Mouse (Mus musculus): ENCODE measurements around the gene Ctrb1.

The Ctrb1 gene

DNA sequence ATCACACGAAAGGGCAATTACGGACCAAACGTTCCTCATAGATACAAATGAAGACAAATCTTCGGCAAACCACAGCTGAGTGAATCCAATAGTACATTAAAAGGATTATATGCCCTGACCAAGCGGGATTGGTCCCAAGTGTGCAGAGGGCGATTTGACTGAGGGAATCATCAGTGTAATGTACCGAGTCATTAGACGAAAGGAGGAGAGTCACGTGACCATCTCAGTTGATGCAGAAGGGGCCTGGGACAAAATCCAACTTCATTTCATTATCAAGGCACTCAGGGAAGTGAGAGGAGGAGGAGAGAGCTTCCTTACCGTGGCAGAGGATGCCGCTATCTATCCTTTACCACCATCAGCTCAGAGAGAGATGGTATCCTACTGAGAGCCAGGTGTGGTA, 9.7 kb downstream of the Ctrb1 start:
- no peak for DNase-seq (ENCODE audit: low read depth, low spot score)

DNA sequence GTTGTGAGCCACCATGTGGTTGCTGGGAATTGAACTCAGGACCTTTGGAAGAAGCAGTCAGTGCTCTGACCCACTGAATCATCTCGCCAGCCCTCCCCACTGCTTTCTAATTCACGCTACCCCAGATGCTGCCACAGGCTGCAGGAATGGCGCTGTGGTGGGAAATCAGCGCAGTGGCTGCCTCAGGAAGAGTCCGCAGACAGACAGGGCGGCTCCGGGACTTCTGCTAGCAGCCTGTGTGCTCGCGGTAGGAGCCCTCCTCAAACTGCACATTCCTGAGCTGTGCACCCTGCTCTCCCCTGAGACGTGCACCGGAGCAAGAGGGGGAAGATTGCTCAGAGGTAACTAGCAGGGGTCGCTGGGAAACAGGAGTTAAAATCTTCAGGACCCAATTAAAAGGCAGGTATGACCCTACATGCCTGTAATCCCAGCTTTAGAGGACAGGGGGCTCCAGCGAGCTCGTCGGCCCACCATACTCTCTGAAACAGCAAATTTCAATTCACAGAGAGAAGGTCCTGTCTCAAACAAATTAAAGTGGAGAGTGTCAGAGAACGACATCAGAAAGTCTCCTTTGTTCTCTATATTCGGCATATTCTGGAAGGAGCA, 10.3 kb downstream of the Ctrb1 start:
- no peak for DNase-seq (ENCODE audit: low read depth, low spot score)

DNA sequence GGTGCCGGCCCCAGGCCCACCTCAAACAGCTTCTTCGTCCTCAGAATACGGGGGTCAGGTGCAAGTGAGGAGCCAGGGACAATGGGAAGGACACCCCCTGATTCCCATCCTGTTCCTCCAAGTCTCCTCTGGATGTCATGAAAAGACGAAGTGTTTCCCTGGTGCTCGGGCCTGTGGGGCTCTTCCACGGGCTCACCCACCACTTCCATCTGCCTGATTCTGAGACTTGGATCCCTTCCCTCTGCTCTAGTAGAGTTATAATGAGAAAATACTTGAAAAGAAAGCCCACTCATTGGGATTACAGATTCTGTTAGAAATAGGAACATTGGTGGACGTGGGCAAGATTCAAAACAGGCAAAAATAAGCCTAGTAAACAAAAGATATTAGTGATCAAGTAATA, 12.0 kb downstream of the Ctrb1 start:
- no peak for DNase-seq (ENCODE audit: low read depth, low spot score)

DNA sequence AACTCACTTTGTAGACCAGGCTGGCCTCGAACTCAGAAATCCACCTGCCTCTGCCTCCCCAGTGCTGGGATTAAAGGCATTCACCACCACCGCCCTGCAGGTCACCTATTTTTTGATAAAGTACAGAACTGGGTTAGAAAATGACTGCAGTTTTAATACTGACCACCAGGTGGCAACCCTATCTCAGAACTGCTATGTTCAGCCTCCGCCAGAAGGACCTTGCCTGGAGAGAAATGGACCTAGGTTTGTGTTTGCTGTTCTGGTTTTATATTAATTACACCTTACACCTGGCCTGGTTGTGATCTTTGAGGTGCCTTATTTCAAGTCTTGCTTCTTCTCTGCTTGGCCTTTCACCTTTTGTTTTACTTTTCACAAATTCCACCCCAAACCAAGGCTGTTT, 12.7 kb downstream of the Ctrb1 start:
- DNase-seq (ENCODE audit: low read depth, low spot score): peak; percentile 65

DNA sequence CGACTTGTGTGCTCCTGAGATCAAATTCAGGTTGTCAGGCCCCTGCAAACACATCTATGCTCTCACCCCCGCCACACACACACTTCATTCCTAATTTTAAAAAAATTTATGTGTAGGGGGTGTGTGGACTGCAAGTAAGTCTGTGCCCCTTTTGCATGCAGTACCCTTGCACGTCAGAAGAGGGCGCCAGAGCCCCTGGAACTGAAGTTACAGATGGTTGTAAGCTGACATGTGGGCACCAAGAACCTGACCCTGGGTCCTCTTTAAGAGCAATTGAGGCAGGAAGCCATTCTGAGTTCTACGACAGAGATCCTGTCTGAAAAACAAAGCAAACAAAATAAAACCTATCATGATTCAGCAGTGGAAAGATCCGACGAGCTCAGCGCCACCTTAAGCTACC, 14.6 kb downstream of the Ctrb1 start:
- DNase-seq (ENCODE audit: low read depth, low spot score): peak; percentile 37

DNA sequence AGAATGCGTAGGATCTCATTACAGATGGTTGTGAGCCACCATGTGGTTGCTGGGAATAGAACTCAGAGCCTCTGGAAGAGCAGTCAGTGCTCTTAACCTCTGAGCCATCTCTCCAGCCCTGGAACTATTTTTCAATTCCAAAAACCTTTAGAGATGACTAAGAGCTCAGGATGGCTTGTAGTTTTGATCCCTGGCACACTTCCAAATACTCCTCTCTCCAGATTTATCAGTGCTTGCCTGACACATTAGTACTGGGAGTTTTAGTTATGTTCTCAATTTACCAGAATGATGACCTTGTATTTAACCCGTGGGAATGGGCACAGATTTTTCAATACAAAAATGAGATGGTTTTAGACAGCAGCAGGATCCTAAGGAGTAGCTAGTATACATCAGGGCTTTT, 24.1 kb downstream of the Ctrb1 start:
- no peak for DNase-seq (ENCODE audit: low read depth, low spot score)

DNA sequence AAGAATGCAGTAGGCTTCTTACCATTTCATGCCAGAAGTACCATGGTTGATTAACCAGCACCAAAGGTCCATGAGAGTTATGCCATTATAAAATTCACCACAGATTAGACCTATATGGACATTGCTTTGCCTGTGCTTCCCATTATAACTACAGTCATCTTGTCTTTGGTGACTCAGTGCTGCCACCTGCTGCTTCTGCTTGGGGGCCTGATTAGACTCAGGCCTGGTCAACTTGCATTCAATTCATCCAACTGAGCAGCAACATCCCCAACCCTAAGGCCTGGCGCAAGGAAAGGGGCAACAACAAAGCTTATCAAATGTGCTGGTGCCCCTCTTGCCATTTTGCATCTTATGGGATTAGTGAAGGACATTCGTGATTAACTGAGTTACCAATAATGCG, 28.3 kb downstream of the Ctrb1 start:
- DNase-seq (ENCODE audit: low read depth, low spot score): peak; percentile 62

DNA sequence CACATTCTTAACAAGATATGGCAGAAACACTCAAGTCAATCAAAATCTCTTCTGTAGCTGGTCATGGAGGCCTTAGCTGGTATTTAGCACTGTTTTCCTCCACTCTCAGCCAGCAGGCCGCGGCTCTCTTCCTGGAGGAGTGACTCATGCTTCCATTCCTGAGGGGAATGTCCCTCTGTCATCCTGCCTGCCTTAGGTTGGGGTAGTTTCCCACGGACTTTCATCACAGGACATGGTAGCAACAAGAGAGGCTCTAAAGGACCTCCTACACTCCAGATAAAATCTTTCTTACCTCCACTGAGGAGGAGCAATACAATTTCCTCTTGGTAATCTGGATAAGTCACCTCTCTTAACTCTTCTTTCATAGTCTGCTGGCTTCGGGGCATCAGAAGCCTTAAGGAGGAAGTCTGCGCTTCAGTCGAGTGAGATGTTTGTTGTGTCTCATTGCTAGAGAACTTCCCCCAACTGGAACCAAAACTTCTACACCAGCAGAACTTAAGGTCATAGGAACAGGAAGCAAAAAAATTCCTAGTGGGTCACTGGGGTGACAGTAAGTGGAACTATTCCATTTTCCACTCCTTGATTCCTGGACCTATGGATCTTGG, 31.9 kb downstream of the Ctrb1 start:
- DNase-seq (ENCODE audit: low read depth, low spot score): no peak

DNA sequence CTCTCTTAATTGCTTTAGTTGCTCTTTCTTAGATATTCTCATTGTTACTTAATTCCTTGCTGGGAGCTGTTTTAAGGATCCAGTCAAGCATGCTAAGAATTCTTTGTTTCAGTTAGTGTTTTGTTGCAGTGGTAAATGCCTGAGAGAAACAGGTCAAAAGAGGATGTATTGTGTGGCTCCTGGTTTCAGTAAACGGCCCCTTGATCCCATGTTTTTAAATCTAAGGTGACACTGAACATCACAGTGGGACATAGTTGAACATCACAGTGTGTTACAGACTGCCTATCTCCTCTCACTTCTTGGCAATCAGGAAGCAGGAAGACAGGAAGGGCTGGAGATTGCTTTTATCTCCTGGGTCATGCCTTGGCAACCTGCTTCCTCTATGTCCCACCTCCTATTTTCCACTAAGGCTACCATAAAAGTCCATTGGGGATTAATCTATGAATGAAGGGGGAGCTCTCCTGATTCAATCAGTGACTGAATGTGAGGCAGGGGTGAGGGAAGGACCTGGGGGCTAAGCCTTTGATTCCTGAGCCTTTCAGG, 33.4 kb downstream of the Ctrb1 start:
- DNase-seq (ENCODE audit: low read depth, low spot score): no peak

DNA sequence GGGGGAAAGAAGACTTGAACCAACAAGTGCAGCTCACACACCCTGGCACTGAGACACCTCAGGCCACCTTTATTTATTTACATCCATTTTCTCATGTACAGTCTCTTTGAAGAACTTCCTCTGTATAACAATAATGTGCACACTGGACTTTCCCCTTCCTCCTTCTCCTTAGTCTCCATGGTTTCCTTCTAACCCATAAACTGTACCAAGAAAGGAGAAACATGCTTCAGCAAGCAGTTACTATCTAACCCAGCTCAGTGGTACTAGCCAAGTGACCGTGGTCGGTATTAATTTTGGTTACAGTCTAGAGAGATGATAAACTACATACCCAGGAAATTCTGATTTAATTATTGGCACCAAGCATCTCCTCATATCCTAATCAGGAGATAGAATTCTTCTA, 37.3 kb downstream of the Ctrb1 start:
- no peak for DNase-seq (ENCODE audit: low read depth, low spot score)

DNA sequence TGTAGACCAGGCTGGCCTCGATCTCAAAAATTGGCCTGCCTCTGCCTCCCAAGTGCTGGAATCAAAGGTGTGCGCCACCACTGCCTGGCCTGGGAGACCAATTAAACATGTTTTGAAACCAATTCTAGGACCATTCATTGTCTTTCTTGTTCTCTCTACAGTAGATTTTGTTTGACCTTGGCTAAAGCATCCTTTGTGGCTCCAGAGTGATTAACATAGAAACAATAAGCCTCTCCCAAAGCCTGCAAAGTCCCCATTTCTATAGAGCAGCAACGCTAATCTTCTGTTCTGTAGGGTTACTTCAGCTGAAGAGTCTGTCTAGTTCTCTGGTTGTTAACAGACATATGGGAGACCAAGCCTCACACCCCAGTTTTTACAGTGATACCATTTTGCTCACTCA, 40.2 kb downstream of the Ctrb1 start:
- no peak for DNase-seq (ENCODE audit: low read depth, low spot score)

DNA sequence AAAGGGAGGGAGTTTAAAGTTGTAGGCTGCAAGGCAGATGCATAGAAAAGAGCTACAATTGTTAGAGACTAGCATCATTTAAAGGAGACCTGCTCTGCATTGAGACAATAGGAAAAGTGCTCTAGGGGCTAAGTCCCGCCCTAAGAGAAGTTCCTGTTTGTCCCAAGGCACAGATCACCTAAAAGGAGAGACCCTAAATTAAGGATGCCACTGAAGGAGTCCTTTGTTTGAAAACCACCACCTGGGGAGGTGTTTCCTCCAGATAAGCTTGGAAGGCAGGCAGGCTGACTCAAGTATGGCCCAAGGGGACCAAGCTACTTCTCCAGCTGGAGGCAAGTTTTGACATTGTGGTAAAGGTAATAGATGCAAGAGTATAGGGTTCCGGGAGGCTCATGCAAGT, 42.0 kb downstream of the Ctrb1 start:
- no peak for DNase-seq (ENCODE audit: low read depth, low spot score)

DNA sequence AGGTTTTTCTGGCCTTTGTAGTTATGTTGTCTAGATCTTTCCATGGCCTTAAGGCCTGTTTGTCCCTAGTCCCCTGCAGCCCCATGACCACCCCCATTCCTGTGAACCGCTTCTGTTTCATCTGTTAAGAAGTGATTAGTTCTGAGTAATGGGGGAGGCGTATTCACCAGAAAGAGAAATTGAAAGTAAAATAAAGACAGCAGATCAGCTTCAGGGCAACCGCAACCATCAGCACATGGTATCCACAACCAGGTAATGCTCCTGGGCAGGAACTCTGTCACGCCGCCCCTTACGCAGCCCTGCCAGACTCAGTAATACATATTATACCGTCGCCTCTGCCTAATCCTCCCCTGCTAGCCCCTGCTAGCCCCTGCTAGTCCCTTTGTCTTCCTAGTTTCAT, 45.1 kb downstream of the Ctrb1 start:
- peak; percentile 85 for DNase-seq (ENCODE audit: low read depth, low spot score)

DNA sequence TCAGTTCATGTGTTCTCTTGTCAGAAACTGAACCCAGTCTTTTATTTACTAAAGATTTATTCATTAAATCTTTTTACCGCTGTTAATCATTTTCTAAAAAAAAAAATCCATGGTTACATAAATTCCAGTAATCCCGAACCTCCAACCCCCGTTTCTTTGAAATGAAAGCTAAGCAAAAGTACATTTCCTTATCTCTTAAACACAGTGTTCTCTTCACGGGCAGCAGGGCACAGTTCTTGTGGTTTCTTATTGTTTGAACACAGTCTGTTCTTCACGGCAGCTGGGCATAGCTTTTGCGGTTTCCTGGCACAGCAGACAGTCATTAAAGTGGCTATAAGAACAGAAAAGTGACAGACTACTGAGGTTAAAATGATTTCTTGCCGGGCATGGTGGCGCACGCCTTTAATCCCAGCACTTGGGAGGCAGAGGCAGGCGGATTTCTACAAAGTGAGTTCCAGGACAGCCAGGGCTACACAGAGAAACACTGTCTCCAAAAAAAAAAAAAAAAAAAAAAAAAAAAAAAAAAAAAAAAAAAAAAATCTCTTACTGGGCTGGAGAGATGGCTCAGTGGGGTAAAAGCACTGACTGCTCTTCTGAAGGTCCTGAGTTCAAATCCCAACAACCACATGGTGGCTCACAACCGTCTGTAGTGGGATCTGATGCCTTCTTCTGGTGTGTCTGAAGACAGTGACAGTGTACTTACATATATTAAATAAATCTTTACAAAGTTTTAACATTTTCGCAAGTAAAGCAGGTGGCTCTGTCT, 46.3 kb downstream of the Ctrb1 start:
- DNase-seq (ENCODE audit: low read depth, low spot score): peak; percentile 90

DNA sequence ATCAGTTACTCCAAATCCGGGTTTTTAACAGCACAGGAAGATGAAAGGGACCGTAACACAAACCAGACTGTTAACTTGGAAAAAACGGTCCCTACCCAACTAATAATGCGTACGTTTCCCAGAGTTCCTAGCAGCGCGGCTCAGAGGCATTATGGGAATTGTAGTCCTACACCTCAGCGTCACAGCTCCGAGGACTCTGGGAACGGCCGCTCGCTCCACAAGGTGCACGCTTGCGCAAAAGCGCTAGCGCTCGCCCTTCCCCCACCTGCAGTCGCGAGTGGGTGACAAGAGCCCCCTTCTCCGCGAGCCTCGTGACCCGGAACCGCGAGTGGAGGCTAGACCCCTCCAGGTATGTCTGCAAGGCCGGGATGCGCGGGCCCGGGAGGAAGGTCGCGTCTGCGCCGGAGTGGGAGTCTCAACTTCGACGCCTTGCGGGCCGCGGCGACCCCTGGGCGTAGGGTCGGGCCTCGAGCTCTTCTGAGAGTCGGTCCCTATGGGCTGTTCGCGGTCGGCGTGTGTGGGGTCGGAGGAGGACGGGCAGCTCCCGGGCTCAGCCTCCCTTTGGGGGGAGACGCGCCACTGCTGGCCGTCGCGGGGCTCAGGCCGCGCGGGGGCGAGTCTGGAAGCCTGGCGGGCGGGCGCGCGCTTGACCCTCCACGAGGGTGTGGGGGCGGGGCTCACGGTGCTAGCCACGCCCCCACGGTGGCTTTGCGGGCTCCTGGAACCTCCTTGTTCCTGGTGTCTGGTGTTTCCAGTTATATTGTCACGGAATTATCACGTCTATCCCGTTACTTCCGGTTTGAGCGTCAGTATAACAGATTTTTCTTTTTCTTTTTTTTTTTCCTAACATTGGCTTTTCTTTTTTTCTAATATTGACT, 47.3 kb downstream of the Ctrb1 start, which contains the start of gene Zfp1:
TSS of gene Zfp1 (plus strand) at position 138 of the 878 bp plus-strand sequence.
- DNase-seq (ENCODE audit: low read depth, low spot score): peak; percentile 97

DNA sequence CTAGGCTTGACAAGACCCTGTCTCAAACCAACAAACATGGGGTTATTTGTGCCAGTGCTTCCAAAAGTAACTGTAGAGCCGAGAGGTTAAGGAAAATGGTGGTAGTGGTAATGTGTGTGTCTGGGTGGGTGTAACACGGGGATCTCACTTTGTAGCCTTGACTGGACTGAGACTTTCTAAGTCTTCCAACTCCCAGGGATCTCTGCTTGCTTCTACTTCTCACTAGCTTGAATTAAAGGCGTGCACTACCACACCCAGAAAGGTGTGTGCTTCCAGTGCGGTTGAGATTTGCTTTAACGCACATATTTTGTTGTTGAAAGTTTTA, 47.9 kb downstream of the Ctrb1 start:
- DNase-seq (ENCODE audit: low read depth, low spot score): no peak

DNA sequence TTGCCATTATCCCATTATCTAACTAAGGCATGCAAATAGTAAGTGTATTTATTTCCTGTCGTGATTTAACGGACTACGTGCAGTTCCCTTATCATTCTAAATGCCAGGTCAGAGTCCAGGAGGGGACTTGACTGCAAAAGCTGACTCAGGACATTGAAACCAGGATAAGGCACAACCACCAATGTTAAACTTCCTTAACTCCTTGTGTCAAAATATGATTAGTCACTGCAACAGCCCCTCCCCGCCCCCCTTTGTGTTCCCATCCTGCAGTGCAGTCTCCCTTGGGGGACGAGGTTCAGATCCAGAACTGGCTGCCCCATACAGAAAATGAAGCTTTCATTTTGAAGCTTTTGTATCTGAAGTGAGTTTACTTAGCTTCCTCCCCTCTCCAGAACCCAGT, 48.3 kb downstream of the Ctrb1 start:
- no peak for DNase-seq (ENCODE audit: low read depth, low spot score)

DNA sequence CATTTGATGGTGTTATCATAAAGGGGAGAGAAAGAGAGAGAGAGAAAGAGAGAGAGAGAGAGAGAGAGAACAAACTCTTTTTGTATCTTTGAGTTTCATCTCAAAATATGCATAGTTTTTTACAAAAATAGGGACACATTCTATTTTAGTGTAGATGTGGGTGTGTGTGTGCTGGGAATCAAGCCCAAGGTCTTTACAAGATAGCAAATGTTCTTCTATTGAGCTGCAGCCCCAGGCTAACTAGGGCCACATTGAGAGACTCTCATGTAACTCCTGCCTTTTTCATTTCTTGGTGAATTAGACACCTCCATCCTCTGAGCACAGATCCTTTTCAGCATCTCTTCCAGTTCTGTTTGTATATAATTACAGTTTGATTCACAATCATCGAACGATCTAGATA, 49.7 kb downstream of the Ctrb1 start:
- no peak for DNase-seq (ENCODE audit: low read depth, low spot score)

DNA sequence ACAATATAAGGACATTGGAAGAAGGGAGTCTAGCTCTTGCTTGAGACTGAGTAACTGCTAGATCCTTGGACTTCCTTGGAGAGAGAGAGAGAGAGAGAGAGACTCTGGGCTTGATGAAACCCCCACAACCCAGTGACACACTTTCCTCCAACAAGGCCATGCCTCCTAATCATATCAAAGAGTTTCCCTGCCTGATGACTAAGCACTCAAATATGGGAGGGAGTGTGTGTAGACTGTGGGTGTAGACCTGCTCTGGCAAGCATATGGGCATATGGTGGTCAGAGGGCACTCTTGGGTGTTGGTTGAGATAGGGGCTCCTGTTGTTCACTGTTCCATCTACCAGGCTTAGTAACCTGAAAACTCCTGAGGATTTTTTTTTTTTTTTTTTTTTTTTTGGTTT, 52.7 kb downstream of the Ctrb1 start:
- no peak for DNase-seq (ENCODE audit: low read depth, low spot score)

Measured in CD4-positive helper T cell, adult 2 months (primary cell).